Mouse (Mus musculus) megakaryocyte, embryonic 14.5 days (primary cell): ENCODE data around the gene Clca4a. TPM values are rescaled to one million over a fixed set of nuclear protein-coding genes. Genes with fewer than 3 reads are reported as not detected.

Experiments
- H3K27me3 ChIP-seq: replicated peaks from 2 replicates; pipeline ENCODE3; 2012; ENCODE audit warnings: inconsistent platforms
- H3K36me3 ChIP-seq: replicated peaks from 2 replicates; pipeline ENCODE3; 2012; ENCODE audit warnings: low read length, inconsistent platforms, mixed read lengths
- H3K4me1 ChIP-seq: 2 replicates; pipeline ENCODE4 v1.6.1; 2012; ENCODE audit warnings: inconsistent platforms
- H3K4me3 ChIP-seq: replicated peaks from 2 replicates; pipeline ENCODE3; 2012; ENCODE audit warnings: moderate library complexity, mild to moderate bottlenecking, inconsistent platforms
- H3K9me3 ChIP-seq: 2 replicates; pipeline ENCODE4 v1.6.1; 2012; ENCODE audit warnings: inconsistent platforms
- FLI1 ChIP-seq: IDR thresholded peaks from 2 replicates; pipeline ENCODE4 v1.6.1; 2012; ENCODE audit warnings: low read length, inconsistent platforms, mixed read lengths
- GATA1 ChIP-seq: IDR thresholded peaks from 3 replicates; pipeline ENCODE4 v1.6.1; 2012; ENCODE audit warnings: mixed read lengths, low read length, inconsistent platforms, borderline replicate concordance
- polyA plus RNA-seq: library from polyadenylated mRNA; stranded (reverse); fragments of >175 nt; gene quantifications from 2 replicates; pipeline ENCODE4 v1.2.3, GENCODE M21; 2012; ENCODE audit warnings: low replicate concordance; ENCODE audit not compliant: insufficient read depth

Clca4a gene
- not detected in 2 replicates for polyA plus RNA-seq

GRCm38 (mm10) chr3:144974945-144975344 is at the start of gene Clca4a:
Gene Clca4a (minus strand): TSS chr3:144975045.
- H3K27me3 ChIP-seq: no peaks in the 10 kb centered on the region
- H3K9me3 ChIP-seq: 0 out of 2 replicates have a peak, but pooled peaks cover 2% of the 10 kb centered on the region
- no peaks in the 10 kb centered on the region for H3K4me1 ChIP-seq
- no peak within 1 kb of the TSS for H3K4me3 ChIP-seq
- no peaks in the 10 kb centered on the region for H3K36me3 ChIP-seq
- no peak for TF ChIP-seq GATA1
- TF ChIP-seq FLI1: no peak

- Histone ChIP-seq H3K4me1 (no peaks in the 10 kb centered on the region), H3K9me3 (peaks cover 7% of the 10 kb centered on the region), H3K27me3 (peaks cover 1% of the 10 kb centered on the region), H3K4me3 (no peak overlapping the region), H3K36me3 (no peaks in the 10 kb centered on the region)
- TF ChIP-seq FLI1: no peak
- TF ChIP-seq GATA1: no peak
Observed at GRCm38 (mm10) chr3:145017807-145018206, 43.0 kb upstream of the Clca4a start.

GRCm38 (mm10) chr3:145004422-145004821 is 29.6 kb upstream of the Clca4a start:
- Histone ChIP-seq H3K4me3 (no peak overlapping the region), H3K27me3 (no peaks in the 10 kb centered on the region), H3K9me3 (no peaks in the 10 kb centered on the region), H3K36me3 (no peaks in the 10 kb centered on the region), H3K4me1 (no peaks in the 10 kb centered on the region)
- TF ChIP-seq GATA1 (no peak), FLI1 (no peak)

GRCm38 (mm10) chr3:145000912-145001311 is 26.1 kb upstream of the Clca4a start:
- H3K36me3 ChIP-seq: no peaks in the 10 kb centered on the region
- no peaks in the 10 kb centered on the region for H3K27me3 ChIP-seq
- no peaks in the 10 kb centered on the region for H3K4me1 ChIP-seq
- H3K4me3 ChIP-seq: no peak overlapping the region
- TF ChIP-seq FLI1: no peak
- no peak for TF ChIP-seq GATA1
- H3K9me3 ChIP-seq: no peaks in the 10 kb centered on the region

- no peaks in the 10 kb centered on the region for H3K9me3 ChIP-seq
- H3K27me3 ChIP-seq: no peaks in the 10 kb centered on the region
- no peaks in the 10 kb centered on the region for H3K36me3 ChIP-seq
- TF ChIP-seq FLI1: no peak
- no peak for TF ChIP-seq GATA1
- H3K4me3 ChIP-seq: no peak overlapping the region
- H3K4me1 ChIP-seq: no peaks in the 10 kb centered on the region
Observed at GRCm38 (mm10) chr3:144993055-144993454, 18.2 kb upstream of the Clca4a start.

- TF ChIP-seq GATA1 (no peak), FLI1 (no peak)
- no peaks in the 10 kb centered on the region for H3K4me1 ChIP-seq
- H3K27me3 ChIP-seq: no peaks in the 10 kb centered on the region
- H3K9me3 ChIP-seq: no peaks in the 10 kb centered on the region
- H3K4me3 ChIP-seq: no peak overlapping the region
- no peaks in the 10 kb centered on the region for H3K36me3 ChIP-seq
Observed at GRCm38 (mm10) chr3:144992618-144993017, 17.8 kb upstream of the Clca4a start.

- H3K36me3 ChIP-seq: no peaks in the 10 kb centered on the region
- TF ChIP-seq GATA1 (no peak), FLI1 (no peak)
- no peaks in the 10 kb centered on the region for H3K27me3 ChIP-seq
- no peak overlapping the region for H3K4me3 ChIP-seq
- H3K4me1 ChIP-seq: no peaks in the 10 kb centered on the region
- H3K9me3 ChIP-seq: 0 out of 2 replicates have a peak, but pooled peaks cover 3% of the 10 kb centered on the region
Observed at GRCm38 (mm10) chr3:144985890-144986289, 11.0 kb upstream of the Clca4a start.

- TF ChIP-seq FLI1: no peak
- H3K9me3 ChIP-seq: 0 out of 2 replicates have a peak, but pooled peaks cover 5% of the 10 kb centered on the region
- H3K4me3 ChIP-seq: no peak overlapping the region
- no peaks in the 10 kb centered on the region for H3K4me1 ChIP-seq
- H3K27me3 ChIP-seq: no peaks in the 10 kb centered on the region
- no peaks in the 10 kb centered on the region for H3K36me3 ChIP-seq
Observed at GRCm38 (mm10) chr3:144980551-144980950, 5.7 kb upstream of the Clca4a start.

- Histone ChIP-seq H3K27me3 (no peaks in the 10 kb centered on the region), H3K4me1 (no peaks in the 10 kb centered on the region), H3K9me3 (0 out of 2 replicates have a peak, but pooled peaks cover 5% of the 10 kb centered on the region), H3K4me3 (no peak overlapping the region), H3K36me3 (no peaks in the 10 kb centered on the region)
- no peak for TF ChIP-seq FLI1
- no peak for TF ChIP-seq GATA1
Observed at GRCm38 (mm10) chr3:144977631-144978030, 2.8 kb upstream of the Clca4a start.

GRCm38 (mm10) chr3:144976091-144976490 is 1.2 kb upstream of the Clca4a start:
- Histone ChIP-seq H3K4me3 (no peak overlapping the region), H3K9me3 (0 out of 2 replicates have a peak, but pooled peaks cover 2% of the 10 kb centered on the region), H3K4me1 (no peaks in the 10 kb centered on the region), H3K27me3 (no peaks in the 10 kb centered on the region), H3K36me3 (no peaks in the 10 kb centered on the region)
- no peak for TF ChIP-seq GATA1
- TF ChIP-seq FLI1: no peak

GRCm38 (mm10) chr3:144971553-144972270 is 3.1 kb downstream of the Clca4a start:
- Histone ChIP-seq H3K36me3 (no peaks in the 10 kb centered on the region), H3K4me3 (no peak overlapping the region), H3K27me3 (no peaks in the 10 kb centered on the region), H3K9me3 (no peaks in the 10 kb centered on the region), H3K4me1 (no peaks in the 10 kb centered on the region)
- TF ChIP-seq FLI1: no peak
- TF ChIP-seq GATA1: no peak
